Mouse (Mus musculus) frontal cortex, adult (tissue): ENCODE measurements at regions not wholly inside any gene's neighbourhood (a gene's known extent, or its start where the extent isn't known, plus 50 kb on each side); places are given as distances from the start of the nearest gene placed in this dataset.

Source experiments
- ATAC-seq: cut with Nextera tagmentation; 2 replicates; pipeline ENCODE4 v1.9.2; 2017; ENCODE audit warnings: mild to moderate bottlenecking, moderate library complexity, mixed read lengths; ENCODE audit not compliant: low TSS enrichment

GRCm38 (mm10) chr15:71358189-71358790 lies 2476.1 kb upstream of the Gm6569 start:
- ATAC-seq, result 0 out of 2 replicates have a peak, but pooled peaks have one; percentile 16

- peak; percentile 97 for ATAC-seq
Measured at GRCm38 (mm10) chr15:71375775-71376174, 2458.6 kb upstream of the Gm6569 start.
